Mouse (Mus musculus): ENCODE data around the gene Zfp786. TPM values are rescaled to one million over a fixed set of nuclear protein-coding genes. Genes with fewer than 3 reads are reported as not detected.

The Zfp786 gene
- total and polyA plus RNA-seq, 3 experiments: 1.3 to 2.0 TPM; not detected in 1

Other genes with a start within 250 kb of the Zfp786 start
- gene Ezh2, start 235.5 kb downstream of the Zfp786 start, total RNA-seq (2012; rRNA removed): 30.9 and 35.4 TPM in 2 replicates
- gene Ezh2, start 235.5 kb downstream of the Zfp786 start, polyA plus RNA-seq (2012; ENCODE audit: insufficient read depth in 1 of 2, insufficient read length in 2 of 2, low read depth in 1 of 2, low replicate concordance in 2 of 2, missing spikeins in 1 of 2): 1,000 to 10,000 TPM in 1 of 2 experiments, 10 to 100 TPM in 1; 82.6 to 1,353 TPM
- gene Pdia4, start 17.4 kb downstream of the Zfp786 start, total RNA-seq (2012; rRNA removed): 95.0 and 112 TPM in 2 replicates
- 10 to 100 TPM in 1 of 2 experiments, not detected in 1; 91.4 TPM for gene Pdia4, start 17.4 kb downstream of the Zfp786 start, polyA plus RNA-seq (2012; ENCODE audit: insufficient read depth in 1 of 2, insufficient read length in 2 of 2, low read depth in 1 of 2, low replicate concordance in 2 of 2, missing spikeins in 1 of 2)
- 4.2 and 4.7 TPM in 2 replicates for gene Zfp398, start 4.8 kb upstream of the Zfp786 start, total RNA-seq (2012; rRNA removed)
- gene Zfp398, start 4.8 kb upstream of the Zfp786 start, polyA plus RNA-seq (2012; ENCODE audit: insufficient read depth in 1 of 2, insufficient read length in 2 of 2, low read depth in 1 of 2, low replicate concordance in 2 of 2, missing spikeins in 1 of 2): 1 to 10 TPM in 1 of 2 experiments, not detected in 1; 9.5 TPM
- gene Zfp282, start 46.3 kb upstream of the Zfp786 start, total RNA-seq (2012; rRNA removed): 8.2 and 8.5 TPM in 2 replicates
- gene Zfp282, start 46.3 kb upstream of the Zfp786 start, polyA plus RNA-seq (2012; ENCODE audit: insufficient read depth in 1 of 2, insufficient read length in 2 of 2, low read depth in 1 of 2, low replicate concordance in 2 of 2, missing spikeins in 1 of 2): 10 to 100 TPM in 1 of 2 experiments, not detected in 1; 13.8 TPM
- gene Zfp212, start 89.6 kb upstream of the Zfp786 start, total RNA-seq (2012; rRNA removed): 7.1 and 7.4 TPM in 2 replicates
- gene Zfp212, start 89.6 kb upstream of the Zfp786 start, polyA plus RNA-seq (2012; ENCODE audit: insufficient read depth in 1 of 2, insufficient read length in 2 of 2, low read depth in 1 of 2, low replicate concordance in 2 of 2, missing spikeins in 1 of 2): 10 to 100 TPM in 1 of 2 experiments, not detected in 1; 17.5 TPM
- 8.1 and 11.0 TPM in 2 replicates for gene Zfp956, start 122.5 kb upstream of the Zfp786 start, total RNA-seq (2012; rRNA removed)
- gene Zfp956, start 122.5 kb upstream of the Zfp786 start, polyA plus RNA-seq (2012; ENCODE audit: insufficient read depth in 1 of 2, insufficient read length in 2 of 2, low read depth in 1 of 2, low replicate concordance in 2 of 2, missing spikeins in 1 of 2): 10 to 100 TPM in 1 of 2 experiments, not detected in 1; 13.1 TPM
- gene Zfp777, start 218.0 kb upstream of the Zfp786 start, total RNA-seq (2012; rRNA removed): 16.3 and 20.4 TPM in 2 replicates
- 10 to 100 TPM in 1 of 2 experiments, not detected in 1; 32.4 TPM for gene Zfp777, start 218.0 kb upstream of the Zfp786 start, polyA plus RNA-seq (2012; ENCODE audit: insufficient read depth in 1 of 2, insufficient read length in 2 of 2, low read depth in 1 of 2, low replicate concordance in 2 of 2, missing spikeins in 1 of 2)

All from MEL (cell line).